Mouse (Mus musculus) bone marrow macrophage, adult 2 months (primary cell): ENCODE measurements around the gene Traf3ip1. TPM values are rescaled to one million over a fixed set of nuclear protein-coding genes. Genes with fewer than 3 reads are reported as not detected.

Source experiments
- H3K27ac ChIP-seq: 2 replicates; pipeline ENCODE4 v1.5.1; 2012; ENCODE audit warnings: low read depth, low read length; ENCODE audit not compliant: insufficient read depth
- H3K4me1 ChIP-seq: 2 replicates; pipeline ENCODE4 v1.6.1; 2012; ENCODE audit warnings: low read length; ENCODE audit not compliant: control insufficient read depth, insufficient read depth
- H3K4me3 ChIP-seq: 2 replicates; pipeline ENCODE4 v1.5.1; 2012; ENCODE audit warnings: mild to moderate bottlenecking, low read length, moderate library complexity; ENCODE audit not compliant: insufficient read depth
- CTCF ChIP-seq: IDR thresholded peaks from 2 replicates; pipeline ENCODE4 v1.5.1; 2012; ENCODE audit warnings: low read depth, mild to moderate bottlenecking, low read length, moderate library complexity
- POLR2A ChIP-seq: IDR thresholded peaks from 2 replicates; pipeline ENCODE4 v1.6.1; 2012; ENCODE audit warnings: mild to moderate bottlenecking, low read depth, low read length, borderline replicate concordance
- polyA plus RNA-seq: library from polyadenylated mRNA; stranded (reverse); fragments of >200 nt; gene quantifications from 2 replicates; pipeline ENCODE4 v1.2.4, GENCODE M21; 2012; ENCODE audit not compliant: missing spikeins, insufficient read depth, insufficient read length

The Traf3ip1 gene
- polyA plus RNA-seq, 1 experiment: 7.0 TPM

GRCm38 (mm10) chr1:91540271-91540826 is 45.9 kb downstream of the Traf3ip1 start, which contains the start of gene Asb1:
TSS of gene Asb1 (plus strand) at chr1:91540544.
- H3K27ac ChIP-seq: peak within 1 kb of the TSS; percentile 5; the same call in 1 of the 2 replicates
- peaks cover 12% of the 10 kb centered on the region for H3K4me1 ChIP-seq
- TF ChIP-seq POLR2A: no peak
- TF ChIP-seq CTCF: no peak
- peak within 1 kb of the TSS; percentile 76 for H3K4me3 ChIP-seq

GRCm38 (mm10) chr1:91541042-91541592 is 46.7 kb downstream of the Traf3ip1 start:
- H3K27ac ChIP-seq: peak overlapping the region; percentile 5; the same call in 1 of the 2 replicates
- peaks cover 12% of the 10 kb centered on the region for H3K4me1 ChIP-seq
- H3K4me3 ChIP-seq: peak overlapping the region; percentile 72
- TF ChIP-seq POLR2A (no peak), CTCF (no peak)

DNA sequence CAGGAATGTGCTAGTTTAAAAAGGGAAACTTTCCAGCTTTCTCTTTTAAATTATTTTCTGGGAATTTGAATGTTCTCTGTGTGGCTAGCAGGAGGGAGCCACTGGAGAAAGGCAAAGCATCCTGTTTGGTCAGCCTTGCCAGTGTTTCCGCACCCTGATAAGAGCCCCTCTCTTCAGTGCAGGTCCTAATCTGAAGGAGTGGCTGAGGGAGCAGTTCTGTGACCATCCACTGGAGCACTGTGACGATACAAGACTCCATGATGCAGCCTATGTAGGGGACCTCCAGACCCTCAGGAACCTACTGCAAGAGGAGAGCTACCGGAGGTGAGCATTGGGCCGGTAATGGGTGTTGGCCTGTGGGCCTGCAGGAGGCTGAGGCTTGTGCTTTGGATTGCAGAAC is 49.5 kb downstream of the Traf3ip1 start:
- Histone ChIP-seq H3K4me1 (peaks cover 12% of the 10 kb centered on the region), H3K27ac (no peak overlapping the region), H3K4me3 (no peak overlapping the region)
- TF ChIP-seq CTCF: no peak
- TF ChIP-seq POLR2A: no peak

GRCm38 (mm10) chr1:91545226-91545625 is 50.8 kb downstream of the Traf3ip1 start:
- Histone ChIP-seq H3K4me3 (no peak overlapping the region), H3K27ac (no peak overlapping the region), H3K4me1 (peaks cover 9% of the 10 kb centered on the region)
- no peak for TF ChIP-seq CTCF
- TF ChIP-seq POLR2A: no peak

DNA sequence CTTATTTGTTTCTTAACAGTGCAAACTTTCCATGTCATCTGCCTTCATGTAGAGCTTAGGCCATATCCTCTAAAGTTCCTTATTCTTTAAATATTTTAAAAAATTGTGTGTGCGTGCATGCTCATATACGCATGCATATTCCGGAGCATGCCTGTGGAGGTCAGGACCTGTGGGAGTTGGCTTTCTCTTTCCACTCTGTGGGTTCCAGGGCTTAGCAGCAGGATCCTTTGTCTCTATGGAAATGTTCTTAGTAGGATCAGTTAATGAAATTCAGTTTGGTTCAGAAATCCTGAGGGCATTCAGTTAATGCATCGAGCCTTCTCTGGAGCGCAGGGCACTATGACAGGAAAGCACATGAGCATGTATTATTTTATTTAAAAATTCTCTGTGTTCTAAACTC is 53.1 kb downstream of the Traf3ip1 start:
- H3K4me1 ChIP-seq: no peaks in the 10 kb centered on the region
- TF ChIP-seq POLR2A (no peak), CTCF (no peak)
- H3K27ac ChIP-seq: no peak overlapping the region
- H3K4me3 ChIP-seq: no peak overlapping the region

GRCm38 (mm10) chr1:91549073-91549472 is 54.6 kb downstream of the Traf3ip1 start:
- H3K4me3 ChIP-seq: no peak overlapping the region
- no peaks in the 10 kb centered on the region for H3K4me1 ChIP-seq
- no peak overlapping the region for H3K27ac ChIP-seq
- TF ChIP-seq CTCF (no peak), POLR2A (no peak)

DNA sequence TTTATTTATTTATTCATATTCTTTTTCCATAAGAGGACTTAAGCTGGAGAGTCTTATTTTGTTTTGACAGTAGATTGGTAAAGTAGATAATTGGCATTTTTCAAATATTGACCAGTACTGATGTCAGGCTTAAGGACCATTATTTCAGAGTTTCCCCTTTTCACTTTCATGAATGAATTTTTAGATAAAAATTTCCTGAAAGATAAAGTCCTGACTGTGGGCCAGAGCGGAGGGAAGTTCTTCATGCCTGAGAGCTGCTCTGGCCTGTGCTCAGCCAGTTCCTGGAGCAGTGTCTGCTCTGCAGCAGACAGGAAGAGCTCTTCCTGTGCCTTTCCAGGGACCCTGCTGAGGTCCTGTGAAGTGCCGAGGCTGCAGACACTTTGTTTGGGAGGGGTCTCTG is 62.7 kb downstream of the Traf3ip1 start:
- no peak overlapping the region for H3K4me3 ChIP-seq
- no peak overlapping the region for H3K27ac ChIP-seq
- no peaks in the 10 kb centered on the region for H3K4me1 ChIP-seq
- TF ChIP-seq POLR2A: no peak
- TF ChIP-seq CTCF: no peak

GRCm38 (mm10) chr1:91561226-91561625 is 66.8 kb downstream of the Traf3ip1 start:
- H3K27ac ChIP-seq: no peak overlapping the region
- peaks cover 10% of the 10 kb centered on the region for H3K4me1 ChIP-seq
- H3K4me3 ChIP-seq: no peak overlapping the region
- no peak for TF ChIP-seq CTCF

GRCm38 (mm10) chr1:91562977-91563590 is 68.6 kb downstream of the Traf3ip1 start:
- Histone ChIP-seq H3K4me3 (no peak overlapping the region), H3K4me1 (peaks cover 10% of the 10 kb centered on the region), H3K27ac (peak overlapping the region; percentile 31)
- TF ChIP-seq CTCF (peak; percentile 35; the same call in 1 of the 2 replicates), POLR2A (no peak)

DNA sequence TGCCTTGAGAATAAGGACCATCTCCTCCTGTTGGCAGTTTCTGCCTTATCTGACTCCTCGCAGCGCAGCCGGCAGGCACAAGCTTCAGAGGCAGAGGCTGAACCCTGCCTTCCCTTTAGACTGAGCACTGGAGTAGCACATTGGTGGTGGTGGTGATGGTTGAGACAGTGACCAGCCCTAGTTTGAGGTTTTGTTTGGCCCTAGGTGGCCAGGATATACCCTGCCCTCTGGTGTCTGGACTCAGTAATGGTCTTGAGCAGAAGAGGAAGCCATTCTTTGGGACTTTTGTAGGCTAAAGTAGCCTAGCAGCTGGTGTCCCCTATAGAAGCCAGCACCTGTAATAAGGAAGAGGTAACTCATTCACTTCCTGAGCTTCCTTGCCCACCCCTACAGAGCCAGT is 69.6 kb downstream of the Traf3ip1 start:
- Histone ChIP-seq H3K27ac (no peak overlapping the region), H3K4me3 (no peak overlapping the region), H3K4me1 (peaks cover 10% of the 10 kb centered on the region)
- no peak for TF ChIP-seq POLR2A
- peak; percentile 40 for TF ChIP-seq CTCF

DNA sequence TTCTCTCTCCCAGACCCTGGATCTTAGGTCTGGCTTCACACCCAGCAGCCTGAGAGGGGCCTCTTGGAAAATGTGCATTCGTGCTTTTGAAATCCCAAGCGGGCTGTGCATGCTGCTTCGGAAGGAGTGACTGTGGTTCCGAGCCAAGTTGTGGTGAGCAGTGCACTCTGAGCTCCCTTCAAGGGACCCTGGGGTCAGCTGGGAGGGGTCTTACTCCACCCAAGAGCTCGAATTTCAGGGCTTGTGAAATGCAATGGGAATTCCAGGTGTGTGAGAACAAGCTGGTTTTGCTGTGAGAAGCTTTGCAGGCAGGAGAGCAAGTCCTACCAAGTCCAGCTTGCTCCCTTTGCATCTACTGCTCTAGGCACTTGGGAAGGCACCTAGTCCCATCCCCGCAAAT is 70.2 kb downstream of the Traf3ip1 start:
- TF ChIP-seq CTCF (no peak), POLR2A (no peak)
- no peak overlapping the region for H3K27ac ChIP-seq
- peaks cover 10% of the 10 kb centered on the region for H3K4me1 ChIP-seq
- no peak overlapping the region for H3K4me3 ChIP-seq
